Mouse (Mus musculus) cortical plate, adult 2 months (tissue): ENCODE data around the gene Csnk1d.

Experiments
- CTCF ChIP-seq: fragments of 200-500 bp; IDR thresholded peaks from 2 replicates; pipeline ENCODE4 v1.5.1; 2011; ENCODE audit warnings: mild to moderate bottlenecking, control low read depth, low read length; ENCODE audit not compliant: insufficient read depth; ENCODE audit errors: extremely low read depth
- POLR2A ChIP-seq: fragments of 200-500 bp; IDR thresholded peaks from 2 replicates; pipeline ENCODE4 v1.6.1; 2011; ENCODE audit warnings: mild to moderate bottlenecking, low read length, control low read depth; ENCODE audit not compliant: insufficient read depth; ENCODE audit errors: extremely low read depth

- TF ChIP-seq CTCF (no peak), POLR2A (no peak)
Measured at GRCm38 (mm10) chr11:120959564-120959963, 31.6 kb downstream of the Csnk1d start.
